Mouse (Mus musculus): ENCODE measurements around the gene Fgf14. TPM values are rescaled to one million over a fixed set of nuclear protein-coding genes. Genes with fewer than 3 reads are reported as not detected.

Fgf14 gene
- polyA plus RNA-seq, 1 experiment from 2014 or later, result 0.16 TPM

DNA sequence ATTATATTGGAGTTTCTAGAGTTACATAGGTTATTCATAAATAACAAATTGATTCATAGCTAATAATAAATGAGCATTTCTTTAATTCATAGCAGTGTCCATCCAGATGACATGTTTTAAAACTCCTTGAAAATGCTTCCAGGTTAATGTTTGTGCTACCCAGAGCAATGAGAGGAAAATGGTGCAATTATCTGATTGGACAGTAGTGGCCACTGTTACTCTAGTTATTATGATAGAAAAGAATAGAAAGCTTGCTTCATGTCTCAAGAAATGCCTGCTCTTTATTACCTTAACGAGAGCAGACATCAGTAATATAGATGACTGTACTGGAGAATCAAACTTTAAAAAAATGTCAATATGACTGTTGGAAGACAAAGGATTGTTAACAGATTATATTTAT, 454.5 kb downstream of the Fgf14 start:
- 20% methylated on average over 1 of the region's 1 CpGs for WGBS
- Histone ChIP-seq H3K9me3 (replicated peaks; ENCODE audit: low read length) (no peaks in the 10 kb centered on the region), H3K4me2 (ENCODE audit: low read length) (no peak overlapping the region), H3K4me3 (replicated peaks; ENCODE audit: low read depth, low read length) (no peak overlapping the region), H3K9ac (ENCODE audit: low read depth, low read length) (no peak overlapping the region), H3K4me1 (replicated peaks; ENCODE audit: insufficient read depth, low read length) (no peaks in the 10 kb centered on the region), H3K27ac (no peak overlapping the region), H3K36me3 (ENCODE audit: insufficient read depth, low read length) (no peaks in the 10 kb centered on the region), H3K27me3 (ENCODE audit: insufficient read depth, low read length) (no peaks in the 10 kb centered on the region)
- peak; percentile 58 for TF ChIP-seq CTCF (IDR thresholded peaks at IDR 0.05; ENCODE audit: low read depth)
- no peak for ATAC-seq (replicated peaks; ENCODE audit: low FRiP score, low read depth)
- DNase-seq (ENCODE audit: low spot score), result peak; percentile 31

DNA sequence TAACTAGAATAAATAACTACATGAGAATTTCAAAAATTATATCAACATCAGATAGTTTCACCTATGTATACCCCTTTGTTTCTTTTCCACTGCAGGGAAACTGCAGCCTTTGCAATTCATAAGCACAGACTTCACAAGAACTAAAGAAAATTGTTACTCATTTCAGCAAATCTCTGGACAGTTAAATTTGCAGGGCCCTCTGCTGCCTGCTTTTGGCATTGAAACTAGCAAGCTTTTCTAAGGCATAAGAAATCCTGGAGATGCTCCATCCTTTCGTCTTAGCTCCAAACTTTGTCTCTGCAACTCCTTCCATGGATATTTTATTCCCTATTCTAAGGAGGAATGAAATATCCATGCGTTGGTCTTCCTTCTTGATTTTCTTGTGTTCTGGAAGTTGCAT, 455.9 kb downstream of the Fgf14 start:
- Histone ChIP-seq H3K9me3 (replicated peaks; ENCODE audit: low read length) (no peaks in the 10 kb centered on the region), H3K9ac (ENCODE audit: low read depth, low read length) (no peak overlapping the region), H3K4me2 (ENCODE audit: low read length) (no peak overlapping the region), H3K4me1 (replicated peaks; ENCODE audit: insufficient read depth, low read length) (no peaks in the 10 kb centered on the region), H3K27ac (no peak overlapping the region), H3K36me3 (ENCODE audit: insufficient read depth, low read length) (no peaks in the 10 kb centered on the region), H3K27me3 (ENCODE audit: insufficient read depth, low read length) (no peaks in the 10 kb centered on the region), H3K4me3 (replicated peaks; ENCODE audit: low read depth, low read length) (no peak overlapping the region)
- DNase-seq (ENCODE audit: low spot score) (peak; percentile 14), ATAC-seq (replicated peaks; ENCODE audit: low FRiP score, low read depth) (no peak)
- 65% methylated on average over 2 of the region's 2 CpGs for WGBS
- TF ChIP-seq CTCF (IDR thresholded peaks at IDR 0.05; ENCODE audit: low read depth), result peak; percentile 23; the same call in 1 of the 2 replicates

DNA sequence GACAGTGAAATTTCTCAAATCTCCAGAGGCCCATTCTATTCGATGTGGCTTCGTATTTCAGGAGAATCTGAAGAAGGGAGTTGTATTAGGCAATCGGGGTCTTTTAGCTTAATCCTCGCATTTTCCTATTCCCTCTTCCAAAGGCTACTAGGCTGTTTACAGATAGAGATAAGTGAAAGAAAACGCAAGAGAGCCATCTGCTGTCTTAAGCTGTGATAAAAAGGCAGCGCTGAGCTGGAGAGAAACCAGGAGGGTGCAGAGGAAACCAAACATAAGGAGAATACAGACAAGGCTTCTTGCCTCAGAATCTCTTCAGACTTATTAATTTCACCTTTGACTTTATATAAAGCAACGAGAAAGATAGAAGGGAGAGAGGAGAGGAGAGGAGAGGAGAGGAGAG, 481.1 kb downstream of the Fgf14 start:
- no peak for ATAC-seq (replicated peaks; ENCODE audit: low FRiP score, low read depth)
- H3K27ac ChIP-seq, result no peak overlapping the region
- H3K4me2 ChIP-seq (ENCODE audit: low read length), result no peak overlapping the region
- 15% methylated on average over 7 of the region's 7 CpGs for WGBS
- H3K36me3 ChIP-seq (ENCODE audit: insufficient read depth, low read length), result no peaks in the 10 kb centered on the region
- no peaks in the 10 kb centered on the region for H3K4me1 ChIP-seq (replicated peaks; ENCODE audit: insufficient read depth, low read length)
- H3K27me3 ChIP-seq (ENCODE audit: insufficient read depth, low read length), result 0 out of 2 replicates have a peak, but pooled peaks cover 4% of the 10 kb centered on the region
- no peaks in the 10 kb centered on the region for H3K9me3 ChIP-seq (replicated peaks; ENCODE audit: low read length)
- no peak overlapping the region for H3K4me3 ChIP-seq (replicated peaks; ENCODE audit: low read depth, low read length)
- no peak for TF ChIP-seq CTCF (IDR thresholded peaks at IDR 0.05; ENCODE audit: low read depth)
- no peak for DNase-seq (ENCODE audit: low spot score)
- H3K9ac ChIP-seq (ENCODE audit: low read depth, low read length), result no peak overlapping the region

DNA sequence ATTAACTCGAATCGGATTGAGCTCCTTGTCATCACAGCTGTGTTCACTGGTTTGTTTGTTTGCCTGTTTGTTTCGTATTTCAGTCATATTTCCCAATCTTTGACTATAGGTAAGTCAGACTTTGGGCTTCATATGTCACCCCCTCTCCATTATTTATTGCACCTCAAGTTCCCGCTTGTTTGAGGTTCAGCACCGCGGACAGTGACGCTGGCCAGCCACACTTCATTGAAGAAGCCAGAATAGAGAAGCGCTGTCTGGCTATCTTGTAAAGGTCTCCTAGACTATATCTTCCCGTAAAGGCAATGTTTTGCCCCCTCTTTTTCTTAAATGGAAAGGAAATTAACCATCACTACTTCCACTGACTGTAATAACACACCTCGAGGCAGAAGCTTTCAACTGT, 481.6 kb downstream of the Fgf14 start:
- peak; percentile 18 for DNase-seq (ENCODE audit: low spot score)
- H3K36me3 ChIP-seq (ENCODE audit: insufficient read depth, low read length), result no peaks in the 10 kb centered on the region
- 0 out of 2 replicates have a peak, but pooled peaks cover 4% of the 10 kb centered on the region for H3K27me3 ChIP-seq (ENCODE audit: insufficient read depth, low read length)
- no peak for ATAC-seq (replicated peaks; ENCODE audit: low FRiP score, low read depth)
- TF ChIP-seq CTCF (IDR thresholded peaks at IDR 0.05; ENCODE audit: low read depth), result no peak
- H3K4me2 ChIP-seq (ENCODE audit: low read length), result no peak overlapping the region
- H3K9ac ChIP-seq (ENCODE audit: low read depth, low read length), result no peak overlapping the region
- H3K27ac ChIP-seq, result no peak overlapping the region
- no peak overlapping the region for H3K4me3 ChIP-seq (replicated peaks; ENCODE audit: low read depth, low read length)
- H3K4me1 ChIP-seq (replicated peaks; ENCODE audit: insufficient read depth, low read length), result no peaks in the 10 kb centered on the region
- 27% methylated on average over 10 of the region's 10 CpGs for WGBS
- no peaks in the 10 kb centered on the region for H3K9me3 ChIP-seq (replicated peaks; ENCODE audit: low read length)

DNA sequence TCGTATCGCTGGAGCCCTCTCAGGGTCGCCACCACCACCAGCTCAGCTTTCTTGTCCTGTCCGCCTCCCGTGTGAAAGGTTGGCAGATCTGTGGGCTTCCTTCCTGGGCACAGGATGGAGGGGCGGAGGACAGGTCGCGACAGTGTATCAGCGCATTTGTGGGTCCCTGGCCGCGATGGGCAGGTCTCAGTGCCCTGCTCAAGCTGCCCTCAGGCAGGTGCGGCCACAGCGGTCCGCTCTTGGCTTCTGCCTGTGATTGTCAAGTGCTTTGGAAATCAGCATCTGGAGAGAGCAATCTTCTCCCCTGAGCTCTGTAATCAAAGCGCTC, 484.1 kb downstream of the Fgf14 start:
- 4% methylated on average over 15 of the region's 15 CpGs for WGBS
- H3K27ac ChIP-seq, result no peak overlapping the region
- no peaks in the 10 kb centered on the region for H3K4me1 ChIP-seq (replicated peaks; ENCODE audit: insufficient read depth, low read length)
- ATAC-seq (replicated peaks; ENCODE audit: low FRiP score, low read depth) (0 out of 2 replicates have a peak, but pooled peaks have one; percentile 33), DNase-seq (ENCODE audit: low spot score) (no peak)
- H3K4me3 ChIP-seq (replicated peaks; ENCODE audit: low read depth, low read length), result no peak overlapping the region
- H3K9ac ChIP-seq (ENCODE audit: low read depth, low read length), result no peak overlapping the region
- H3K36me3 ChIP-seq (ENCODE audit: insufficient read depth, low read length), result no peaks in the 10 kb centered on the region
- H3K27me3 ChIP-seq (ENCODE audit: insufficient read depth, low read length), result 0 out of 2 replicates have a peak, but pooled peaks cover 4% of the 10 kb centered on the region
- 0 out of 2 replicates have a peak overlapping the region, but pooled peaks have one; percentile 37 for H3K4me2 ChIP-seq (ENCODE audit: low read length)
- TF ChIP-seq CTCF (IDR thresholded peaks at IDR 0.05; ENCODE audit: low read depth), result no peak
- no peaks in the 10 kb centered on the region for H3K9me3 ChIP-seq (replicated peaks; ENCODE audit: low read length)

DNA sequence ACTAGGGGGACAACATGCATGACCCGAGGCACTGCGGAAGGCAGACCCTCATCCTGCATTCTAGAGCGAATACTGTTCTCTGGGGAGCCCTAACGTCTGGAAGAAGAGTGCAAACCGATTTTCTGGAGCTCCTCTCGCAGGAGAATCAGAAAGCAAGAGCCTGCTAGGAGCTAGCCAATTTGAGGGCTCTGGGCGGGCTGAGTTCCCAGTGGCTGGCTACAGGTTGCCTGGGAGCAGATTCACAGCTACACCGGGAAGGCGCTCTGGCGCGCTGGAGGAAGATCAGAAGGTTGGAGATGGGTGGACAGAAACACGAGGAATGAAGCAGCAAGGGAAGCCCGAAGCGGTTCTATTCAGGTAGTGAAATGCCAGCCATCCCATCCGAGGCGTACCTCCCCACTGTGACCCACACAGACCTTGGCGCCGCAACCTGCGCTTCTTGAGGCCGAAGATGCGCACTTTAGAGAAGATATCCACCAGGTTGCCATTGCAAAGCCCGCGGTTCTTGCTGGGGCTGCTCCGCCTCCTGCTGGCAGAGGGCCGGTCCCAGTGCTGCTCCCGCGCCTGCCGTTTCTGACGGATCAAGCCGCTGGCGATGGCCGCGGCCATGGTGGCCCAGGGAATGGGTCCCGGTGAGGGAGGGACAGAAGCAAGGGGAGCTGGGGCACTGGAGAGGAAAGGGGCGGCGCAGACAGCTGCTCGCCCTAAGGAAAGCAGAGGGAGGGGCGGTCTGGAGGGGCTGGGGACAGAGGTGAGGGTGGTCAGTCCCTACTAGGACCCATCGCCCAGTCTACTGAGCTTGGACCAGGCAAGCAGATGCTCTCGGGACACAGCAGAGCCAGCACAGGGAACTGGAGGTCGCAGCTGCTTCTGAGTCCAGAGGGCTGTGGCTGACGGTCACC, 484.8 kb downstream of the Fgf14 start:
- DNase-seq (ENCODE audit: low spot score) (peak; percentile 1), ATAC-seq (replicated peaks; ENCODE audit: low FRiP score, low read depth) (peak; percentile 29; the same call in 1 of the 2 replicates)
- Histone ChIP-seq H3K36me3 (ENCODE audit: insufficient read depth, low read length) (no peaks in the 10 kb centered on the region), H3K27me3 (ENCODE audit: insufficient read depth, low read length) (0 out of 2 replicates have a peak, but pooled peaks cover 4% of the 10 kb centered on the region), H3K9me3 (replicated peaks; ENCODE audit: low read length) (no peaks in the 10 kb centered on the region), H3K27ac (no peak overlapping the region), H3K9ac (ENCODE audit: low read depth, low read length) (no peak overlapping the region), H3K4me2 (ENCODE audit: low read length) (peak overlapping the region; percentile 37), H3K4me1 (replicated peaks; ENCODE audit: insufficient read depth, low read length) (no peaks in the 10 kb centered on the region), H3K4me3 (replicated peaks; ENCODE audit: low read depth, low read length) (0 out of 2 replicates have a peak overlapping the region, but pooled peaks have one; percentile 5)
- WGBS, result 1% methylated on average over 42 of the region's 42 CpGs
- TF ChIP-seq CTCF (IDR thresholded peaks at IDR 0.05; ENCODE audit: low read depth), result peak; percentile 51
